Mouse (Mus musculus) stomach, embryonic 16.5 days (tissue): ENCODE measurements around the gene Soat1. TPM values are rescaled to one million over a fixed set of nuclear protein-coding genes. Genes with fewer than 3 reads are reported as not detected.
"Not testable (repeated sequence)": the region's sequence is repeated elsewhere in the genome, so short reads cannot be mapped to it uniquely, and the experiment has no call there.

Experiments used
- ATAC-seq: fragments of 200-750 bp; cut with Nextera tagmentation; 2 replicates; pipeline ENCODE4 v1.8.0; 2017; ENCODE audit warnings: moderate number of reproducible peaks, moderate TSS enrichment; ENCODE audit not compliant: insufficient read depth, low FRiP score
- H3K27ac ChIP-seq: fragments of 300-500 bp; sonication (generic); 2 replicates; pipeline ENCODE4 v1.5.1; 2014; ENCODE audit warnings: low read length
- H3K27me3 ChIP-seq: fragments of 300-500 bp; sonication (generic); 2 replicates; pipeline ENCODE4 v1.6.1; 2014; ENCODE audit warnings: low read length, control low read depth, mixed read lengths; ENCODE audit not compliant: control insufficient read depth, insufficient read depth
- H3K36me3 ChIP-seq: fragments of 300-500 bp; sonication (generic); 2 replicates; pipeline ENCODE4 v1.6.1; 2014; ENCODE audit warnings: low read length; ENCODE audit not compliant: control insufficient read depth, insufficient read depth
- H3K4me1 ChIP-seq: fragments of 300-500 bp; sonication (generic); 2 replicates; pipeline ENCODE4 v1.6.1; 2014; ENCODE audit warnings: low read length, control low read depth, mixed read lengths; ENCODE audit not compliant: control insufficient read depth, insufficient read depth
- H3K4me2 ChIP-seq: fragments of 300-500 bp; sonication (generic); 2 replicates; pipeline ENCODE4 v1.6.1; 2014; ENCODE audit warnings: low read depth, low read length, mixed read lengths
- H3K4me3 ChIP-seq: fragments of 300-500 bp; sonication (generic); replicated peaks from 2 replicates; pipeline ENCODE4 v1.5.1; 2014; ENCODE audit warnings: mild to moderate bottlenecking, low read length
- H3K9ac ChIP-seq: fragments of 300-500 bp; sonication (generic); 2 replicates; pipeline ENCODE4 v1.6.1; 2014; ENCODE audit warnings: low read length
- H3K9me3 ChIP-seq: fragments of 300-500 bp; sonication (generic); replicated peaks from 2 replicates; pipeline ENCODE4 v1.6.1; 2016; ENCODE audit warnings: low read length, control low read depth; ENCODE audit not compliant: control insufficient read depth
- WGBS: fragments of 180-500 bp; shearing (Covaris S2); extraction: QIAGEN DNeasy Blood & Tissue Kit; methylation state at CpG from one replicate; pipeline ENCODE4 v1.1.7; 2014; 5-methylcytosine and 5-hydroxymethylcytosine counted together
- polyA plus RNA-seq: library from polyadenylated mRNA; unstranded; fragments of >200 nt; fragmentation: Nextera tagmentation; extraction: Ambion mirVana; gene quantifications from 2 replicates; pipeline ENCODE4 v1.2.1, GENCODE M21; 2015

Soat1 gene
- polyA plus RNA-seq, 1 experiment from 2014 or later = 46.8 TPM

GRCm38 (mm10) chr1:156400159-156400558 lies 74.0 kb downstream of the Soat1 start:
- not testable (repeated sequence) for H3K27ac ChIP-seq, H3K9me3 ChIP-seq, H3K4me2 ChIP-seq, ATAC-seq, H3K36me3 ChIP-seq, H3K27me3 ChIP-seq, H3K4me1 ChIP-seq, H3K4me3 ChIP-seq, H3K9ac ChIP-seq
- 75% methylated on average over 3 of the region's 3 CpGs for WGBS

- 86% methylated on average over 4 of the region's 4 CpGs for WGBS
- H3K27ac ChIP-seq = no peak overlapping the region
- H3K4me3 ChIP-seq = no peak overlapping the region
- no peak for ATAC-seq
- no peaks in the 10 kb centered on the region for H3K36me3 ChIP-seq
- H3K27me3 ChIP-seq = no peaks in the 10 kb centered on the region
- H3K4me1 ChIP-seq = no peaks in the 10 kb centered on the region
- no peaks in the 10 kb centered on the region for H3K9me3 ChIP-seq
- no peak overlapping the region for H3K4me2 ChIP-seq
- no peak overlapping the region for H3K9ac ChIP-seq
Observed at GRCm38 (mm10) chr1:156393148-156393547, 81.0 kb downstream of the Soat1 start.

GRCm38 (mm10) chr1:156386880-156387279 lies 87.3 kb downstream of the Soat1 start:
- Histone ChIP-seq H3K36me3 (no peaks in the 10 kb centered on the region), H3K9me3 (no peaks in the 10 kb centered on the region), H3K9ac (no peak overlapping the region), H3K27me3 (no peaks in the 10 kb centered on the region), H3K27ac (no peak overlapping the region), H3K4me2 (no peak overlapping the region), H3K4me3 (no peak overlapping the region), H3K4me1 (no peaks in the 10 kb centered on the region)
- 61% methylated on average over 3 of the region's 3 CpGs for WGBS
- no peak for ATAC-seq

GRCm38 (mm10) chr1:156386232-156386631 lies 87.9 kb downstream of the Soat1 start:
- Histone ChIP-seq H3K9ac (no peak overlapping the region), H3K36me3 (no peaks in the 10 kb centered on the region), H3K27me3 (no peaks in the 10 kb centered on the region), H3K4me2 (no peak overlapping the region), H3K27ac (no peak overlapping the region), H3K9me3 (no peaks in the 10 kb centered on the region), H3K4me1 (no peaks in the 10 kb centered on the region), H3K4me3 (no peak overlapping the region)
- no peak for ATAC-seq
- 83% methylated on average over 4 of the region's 4 CpGs for WGBS

- no peak overlapping the region for H3K9ac ChIP-seq
- H3K4me1 ChIP-seq = no peaks in the 10 kb centered on the region
- no peaks in the 10 kb centered on the region for H3K9me3 ChIP-seq
- H3K4me2 ChIP-seq = no peak overlapping the region
- 86% methylated on average over 3 of the region's 3 CpGs for WGBS
- H3K4me3 ChIP-seq = no peak overlapping the region
- no peak for ATAC-seq
- H3K36me3 ChIP-seq = no peaks in the 10 kb centered on the region
- H3K27ac ChIP-seq = no peak overlapping the region
- H3K27me3 ChIP-seq = no peaks in the 10 kb centered on the region
Observed at GRCm38 (mm10) chr1:156381217-156381616, 92.9 kb downstream of the Soat1 start.

Other genes starting within 250 kb of the Soat1 start
- gene Tdrd5, start 170.7 kb downstream of the Soat1 start, polyA plus RNA-seq = 0.55 and 0.62 TPM in 2 replicates
- gene Nphs2, start 163.6 kb downstream of the Soat1 start, polyA plus RNA-seq = not detected in 2 replicates
- gene Gm2000, start 108.3 kb downstream of the Soat1 start, polyA plus RNA-seq = 833 and 849 TPM in 2 replicates
- 0.22 and 0.29 TPM in 2 replicates for gene Axdnd1, start 53.2 kb downstream of the Soat1 start, polyA plus RNA-seq
- gene Gm10031, start 49.7 kb upstream of the Soat1 start, polyA plus RNA-seq = 0.09 and 1.00 TPM in 2 replicates
- gene Abl2, start 84.5 kb upstream of the Soat1 start, polyA plus RNA-seq = 3.1 and 3.6 TPM in 2 replicates
- gene Tor3a, start 200.0 kb upstream of the Soat1 start, polyA plus RNA-seq = 14.6 and 19.2 TPM in 2 replicates
- 33.2 and 37.1 TPM in 2 replicates for gene Fam20b, start 244.8 kb upstream of the Soat1 start, polyA plus RNA-seq